Mouse (Mus musculus): ENCODE measurements around the gene Cept1.
A peak's percentile ranks its signal among the peaks of the same experiment; 100 is the strongest.
"Not testable (repeated sequence)": the region's sequence is repeated elsewhere in the genome, so short reads cannot be mapped to it uniquely, and the experiment has no call there.

Cept1 gene

GRCm38 (mm10) chr3:106547171-106547923, at the start of gene Cept1, which contains the start of gene Dram2:
Gene Cept1 (minus strand): TSS chr3:106547802.
Gene Dram2 (plus strand): TSS chr3:106547798.
- peak; percentile 88 for DNase-seq (ENCODE audit: low read depth, low spot score)

- not testable (repeated sequence) for DNase-seq (ENCODE audit: low read depth, low spot score)
These were observed 46.0 kb upstream of the Cept1 start for GRCm38 (mm10) chr3:106593631-106594030.

DNA sequence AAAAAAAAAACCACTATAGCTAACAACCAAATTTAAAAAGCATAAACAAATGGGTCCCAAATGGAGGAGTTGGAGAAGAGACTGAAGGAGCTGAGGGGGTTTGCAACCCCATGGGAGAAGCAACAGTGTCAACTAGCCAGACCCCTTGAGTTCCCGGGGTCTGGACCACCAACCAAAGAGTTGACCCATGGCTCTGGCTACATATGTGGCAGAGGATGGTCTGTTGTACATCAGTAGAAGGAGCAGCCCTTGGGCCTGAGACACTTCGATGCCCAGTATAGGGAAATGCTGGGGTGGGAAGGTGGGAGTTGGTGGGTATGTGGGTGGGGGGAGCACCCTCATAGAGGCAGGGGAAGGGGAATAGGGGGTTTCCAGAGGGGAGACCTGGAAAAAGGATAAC, 31.7 kb upstream of the Cept1 start:
- DNase-seq (ENCODE audit: low read depth, low spot score) = no peak

- DNase-seq (ENCODE audit: low read depth, low spot score) = no peak
These were observed 25.6 kb upstream of the Cept1 start for GRCm38 (mm10) chr3:106573191-106573590.

GRCm38 (mm10) chr3:106565876-106566275, 18.3 kb upstream of the Cept1 start:
- no peak for DNase-seq (ENCODE audit: low read depth, low spot score)

GRCm38 (mm10) chr3:106558271-106558670, 10.7 kb upstream of the Cept1 start:
- DNase-seq (ENCODE audit: low read depth, low spot score) = no peak

GRCm38 (mm10) chr3:106555743-106556250, 8.2 kb upstream of the Cept1 start:
- no peak for DNase-seq (ENCODE audit: low read depth, low spot score)

DNA sequence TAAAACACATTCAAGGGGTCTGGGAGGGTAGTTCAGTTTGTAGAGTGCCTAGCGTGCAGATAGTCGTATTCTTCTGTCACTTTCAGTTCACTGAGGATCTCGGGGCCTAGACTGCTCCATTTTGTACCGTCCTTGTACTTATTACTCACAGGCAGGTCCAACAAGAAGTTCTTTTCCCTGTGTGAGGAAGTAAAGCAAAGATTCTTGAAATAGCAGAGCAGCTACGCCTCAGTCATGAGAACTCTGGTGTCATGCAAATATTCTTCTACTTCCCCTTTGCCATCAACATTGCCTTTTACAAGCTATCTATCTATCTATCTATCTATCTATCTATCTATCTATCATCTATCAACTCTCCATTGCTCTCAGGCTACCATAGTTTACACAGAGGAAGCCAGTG, 5.8 kb upstream of the Cept1 start:
- DNase-seq (ENCODE audit: low read depth, low spot score) = no peak

DNA sequence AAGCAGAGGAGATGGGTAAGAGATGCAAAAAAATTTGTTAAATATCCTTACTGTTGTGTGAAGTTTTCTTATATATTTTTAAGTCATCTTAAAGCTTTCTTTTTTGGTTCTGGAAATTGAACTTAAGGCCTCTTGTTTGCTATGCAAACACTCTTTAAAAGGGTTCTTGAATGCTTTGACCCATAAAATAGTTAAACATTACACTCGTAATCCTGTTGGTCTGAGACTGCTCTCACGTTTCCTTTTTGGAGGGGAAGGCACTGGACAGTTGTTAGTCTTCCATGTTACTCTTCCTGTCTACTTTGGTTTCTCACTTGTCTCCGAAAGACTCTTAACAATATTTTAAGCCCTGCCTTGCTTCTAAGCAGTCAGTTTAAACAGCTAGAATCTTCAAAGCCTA, 1.4 kb upstream of the Cept1 start:
- DNase-seq (ENCODE audit: low read depth, low spot score) = no peak

GRCm38 (mm10) chr3:106547924-106548539, 430 bp upstream of the Cept1 start:
- DNase-seq (ENCODE audit: low read depth, low spot score) = peak; percentile 14

- DNase-seq (ENCODE audit: low read depth, low spot score) = no peak
These were observed 2.8 kb downstream of the Cept1 start for GRCm38 (mm10) chr3:106544721-106545316.

DNA sequence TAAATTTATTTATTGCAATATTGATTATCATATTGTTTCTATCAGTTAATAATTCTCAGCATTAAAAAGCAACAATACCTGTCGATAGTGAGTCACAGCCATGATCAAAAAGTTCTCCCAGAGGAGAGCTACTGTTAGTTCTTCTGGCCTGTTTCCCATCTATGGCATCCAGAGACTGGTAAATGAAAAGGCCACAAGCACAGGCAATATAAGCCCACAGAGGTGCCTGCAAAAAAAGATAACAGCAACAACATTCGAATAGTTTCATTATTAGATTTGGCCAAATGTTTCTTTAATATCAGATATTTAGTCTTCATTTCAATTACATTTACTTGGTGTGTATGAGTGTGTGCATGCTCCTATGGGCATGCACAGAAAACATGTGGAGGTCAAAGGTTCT, 14.3 kb downstream of the Cept1 start:
- no peak for DNase-seq (ENCODE audit: low read depth, low spot score)

DNA sequence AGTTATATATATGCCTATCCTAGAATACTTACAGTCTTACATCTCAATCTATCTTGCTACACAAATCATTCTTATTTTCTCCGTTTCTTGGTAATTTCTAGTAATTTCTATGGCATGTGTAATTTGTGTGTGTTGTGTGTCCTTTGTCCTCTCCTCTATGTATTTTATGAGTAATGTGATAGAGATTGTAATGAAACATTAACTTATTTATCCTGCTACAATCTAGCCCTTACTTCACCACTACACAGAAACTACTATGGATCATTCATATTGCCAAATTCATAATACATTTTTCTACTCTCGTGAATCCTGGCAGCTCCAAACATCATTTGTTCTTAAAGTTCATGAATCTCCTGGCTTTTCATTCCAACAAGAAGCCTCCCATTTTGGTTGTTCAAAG, 19.6 kb downstream of the Cept1 start:
- no peak for DNase-seq (ENCODE audit: low read depth, low spot score)

DNA sequence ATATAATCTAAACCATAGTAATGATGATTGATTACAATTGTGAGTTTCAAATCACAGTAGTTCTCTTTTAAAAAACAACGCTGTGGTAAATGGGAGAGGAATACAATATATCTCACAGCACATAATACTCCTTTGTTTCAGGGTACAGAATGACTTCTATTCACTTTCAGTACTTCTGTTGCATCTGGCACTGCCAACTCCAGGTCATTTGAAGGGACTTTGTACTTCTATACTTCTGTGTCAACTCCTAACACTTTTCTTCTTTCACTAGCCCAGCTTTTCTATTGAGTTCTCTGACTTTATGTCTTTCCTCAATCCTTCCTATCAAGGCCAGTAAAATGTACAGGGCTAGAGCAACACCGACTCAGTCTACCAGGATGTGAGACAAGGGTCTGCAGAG, 21.2 kb downstream of the Cept1 start:
- no peak for DNase-seq (ENCODE audit: low read depth, low spot score)

DNA sequence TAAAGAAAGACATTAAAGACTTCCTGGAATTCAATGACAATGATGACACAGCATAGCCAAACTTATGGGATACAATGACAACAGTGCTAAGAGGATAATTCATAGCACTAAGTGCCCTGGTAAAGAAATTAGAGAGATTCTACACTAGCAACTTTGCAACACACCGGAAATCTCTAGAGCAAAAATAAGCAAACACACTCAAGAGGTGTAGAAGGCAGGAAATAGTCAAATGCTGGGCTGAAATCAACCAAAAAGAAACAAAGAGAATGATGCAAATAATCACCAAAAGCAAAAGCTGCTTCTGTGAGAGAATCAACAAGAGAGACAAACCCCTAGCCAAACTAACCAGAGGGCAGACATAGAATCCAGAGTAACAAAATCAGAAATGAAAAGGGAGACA, 24.9 kb downstream of the Cept1 start:
- no peak for DNase-seq (ENCODE audit: low read depth, low spot score)

DNA sequence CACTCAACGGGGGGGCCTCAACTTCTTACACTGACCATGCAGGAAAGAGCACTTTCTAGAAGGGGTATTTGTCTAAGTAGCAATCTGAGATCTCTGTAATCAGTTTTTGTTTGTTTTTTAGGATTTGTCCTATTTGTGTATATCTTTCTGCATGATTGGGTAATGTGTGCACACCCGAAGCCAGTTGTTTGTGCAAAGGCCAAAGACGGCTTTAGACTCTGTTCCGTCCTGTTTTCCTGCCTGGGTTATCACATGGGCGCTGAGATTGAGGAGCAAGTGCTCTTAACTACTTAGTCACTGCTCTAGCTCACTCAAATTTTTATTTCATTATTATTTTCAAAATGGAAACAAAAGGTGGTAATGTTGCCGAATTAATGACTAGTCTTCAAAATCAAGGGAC, 32.6 kb downstream of the Cept1 start:
- no peak for DNase-seq (ENCODE audit: low read depth, low spot score)

- no peak for DNase-seq (ENCODE audit: low read depth, low spot score)
These were observed 36.9 kb downstream of the Cept1 start for GRCm38 (mm10) chr3:106510669-106511068.

GRCm38 (mm10) chr3:106502892-106503291, 44.7 kb downstream of the Cept1 start:
- DNase-seq (ENCODE audit: low read depth, low spot score) = no peak

DNA sequence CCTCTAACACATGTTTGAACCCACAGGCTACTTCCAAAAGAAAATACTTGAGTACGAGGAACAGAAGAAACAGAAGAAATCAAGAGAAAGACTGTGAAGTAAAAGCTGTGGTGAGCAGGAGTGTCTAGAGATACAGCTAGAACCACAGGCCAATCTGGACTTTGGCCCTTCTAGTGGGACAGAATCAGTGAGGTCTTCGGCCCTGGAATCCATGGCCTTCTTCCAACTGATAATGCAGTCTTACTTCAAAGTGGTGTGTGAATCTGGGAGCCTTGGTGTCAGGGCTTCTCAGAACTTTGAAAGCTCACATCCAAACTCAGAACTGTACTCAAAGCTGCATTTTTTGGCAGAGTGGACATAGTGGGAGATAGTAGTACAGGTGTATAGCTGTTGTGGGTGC, 47.1 kb downstream of the Cept1 start:
- no peak for DNase-seq (ENCODE audit: low read depth, low spot score)

DNA sequence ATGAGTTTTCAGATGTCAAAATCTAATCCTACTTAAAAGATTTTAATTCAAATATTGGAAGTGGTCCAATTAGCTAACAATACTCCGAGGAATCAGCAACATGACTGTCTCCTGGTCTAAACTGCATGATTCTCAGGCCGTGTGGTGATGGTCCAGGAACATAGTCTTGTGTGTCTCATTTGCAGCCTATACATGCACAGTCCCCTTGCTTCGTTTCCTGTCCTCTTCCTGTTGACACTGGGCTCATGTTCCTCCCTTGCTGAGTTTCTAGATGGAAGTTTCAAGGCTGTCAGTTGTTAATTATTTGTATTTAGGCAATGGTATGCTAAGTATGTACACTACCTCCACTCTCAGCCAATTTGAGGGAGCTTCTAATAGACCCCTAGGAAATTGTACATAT, 50.6 kb downstream of the Cept1 start:
- no peak for DNase-seq (ENCODE audit: low read depth, low spot score)

DNA sequence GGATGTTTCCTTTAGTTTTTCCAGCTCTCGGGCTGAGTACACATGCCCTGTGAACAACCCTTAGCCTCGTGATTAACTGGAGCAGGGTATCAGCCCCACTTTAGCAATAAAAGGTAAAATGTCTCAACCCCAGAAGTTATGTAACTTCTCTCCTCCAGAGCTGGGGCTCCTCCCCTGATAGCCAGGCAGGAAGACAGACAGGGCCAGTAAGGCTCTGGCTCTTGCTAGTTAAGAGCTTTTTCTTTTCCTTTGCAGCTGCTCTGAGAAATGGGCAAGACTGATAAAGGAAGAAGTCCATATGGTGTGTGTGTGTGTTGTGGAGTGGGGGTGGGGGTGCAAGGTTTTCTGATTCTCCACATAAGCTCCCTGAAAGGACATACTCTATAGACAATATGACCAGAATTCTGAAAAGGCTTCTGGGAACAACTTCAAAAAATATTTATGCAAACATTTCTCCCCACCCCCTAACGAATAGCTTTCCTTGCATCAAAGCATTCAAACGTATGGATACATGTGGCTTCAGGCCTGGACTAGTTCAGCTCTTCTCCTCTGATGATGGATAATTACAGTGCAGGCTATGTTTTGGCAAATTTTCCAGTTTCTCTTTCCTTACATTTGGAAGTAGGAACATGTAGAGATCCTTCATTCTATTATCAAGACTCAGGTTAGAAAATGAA, 51.4 kb downstream of the Cept1 start:
- no peak for DNase-seq (ENCODE audit: low read depth, low spot score)

DNA sequence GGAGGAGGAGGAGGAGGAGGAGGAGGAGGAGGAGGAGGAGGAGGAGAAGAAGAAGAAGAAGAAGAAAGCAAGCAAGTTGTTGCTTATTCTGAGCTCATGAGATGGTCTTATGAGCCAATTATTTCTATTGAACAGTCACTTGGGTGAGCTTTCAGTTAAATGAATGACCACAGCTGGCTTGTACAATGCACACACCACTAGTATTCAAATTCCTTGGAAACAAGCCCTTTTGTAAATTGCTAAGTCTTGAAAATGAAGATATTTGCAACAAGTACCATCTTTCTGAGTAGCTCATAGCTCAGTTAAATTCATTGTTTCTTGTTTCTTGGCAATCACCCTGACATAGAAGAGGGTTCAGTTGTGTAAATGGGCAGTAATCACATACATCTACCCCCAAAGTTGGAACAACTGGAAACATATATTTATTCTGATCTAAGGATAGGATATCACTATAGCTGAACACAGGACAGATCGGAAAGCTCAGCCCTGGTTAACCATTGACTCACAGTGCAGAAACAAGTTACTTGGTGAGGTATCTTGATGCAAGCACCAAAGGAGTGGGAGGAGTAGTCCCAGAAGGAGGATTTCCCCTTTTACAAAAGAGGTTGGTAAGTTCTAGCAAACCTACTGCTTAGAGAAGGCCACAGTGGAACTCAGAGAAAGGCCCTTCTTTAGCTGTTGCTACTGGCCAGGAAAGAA, 52.1 kb downstream of the Cept1 start:
- no peak for DNase-seq (ENCODE audit: low read depth, low spot score)
